Mouse (Mus musculus): ENCODE measurements around the gene Sucla2.
"Not testable (repeated sequence)": the region's sequence is repeated elsewhere in the genome, so short reads cannot be mapped to it uniquely, and the experiment has no call there.

The Sucla2 gene

GRCm38 (mm10) chr14:73614961-73615360 lies 89.8 kb downstream of the Sucla2 start:
- DNase-seq = not testable (repeated sequence)

GRCm38 (mm10) chr14:73620880-73621279 lies 95.8 kb downstream of the Sucla2 start:
- DNase-seq = no peak

GRCm38 (mm10) chr14:73622988-73623387 lies 97.9 kb downstream of the Sucla2 start:
- no peak for DNase-seq

- no peak for DNase-seq
These were observed 100.3 kb downstream of the Sucla2 start for GRCm38 (mm10) chr14:73625469-73625868.

- no peak for DNase-seq
These were observed 106.4 kb downstream of the Sucla2 start for GRCm38 (mm10) chr14:73631511-73631910.

- peak in 1 of 2 experiments; percentile 3 for DNase-seq
These were observed 107.6 kb downstream of the Sucla2 start for GRCm38 (mm10) chr14:73632648-73633263.

GRCm38 (mm10) chr14:73634356-73634755 lies 109.2 kb downstream of the Sucla2 start:
- no peak for DNase-seq

GRCm38 (mm10) chr14:73637460-73637859 lies 112.3 kb downstream of the Sucla2 start:
- no peak for DNase-seq
